Mouse (Mus musculus) left cerebral cortex, postnatal 36 days (tissue): ENCODE data around the gene Tgm1. TPM values are rescaled to one million over a fixed set of nuclear protein-coding genes. Genes with fewer than 3 reads are reported as not detected.

Source experiments
- DNase-seq, 2 experiments: peaks; one replicate each; pipeline ENCODE4 v3.0.0; 2021 to 2022; ENCODE audit warnings: low spot score in 2 of 2, mixed read lengths in 1 of 2
- intact Hi-C: fragments of 180-260 bp; cut with DNase I; formaldehyde crosslinking; loops from one replicate; pipeline ENCODE4 v1.15.1; 2025
- total RNA-seq, 2 experiments: library from RNA; stranded (reverse); gene quantifications; 2 replicates each; pipeline ENCODE4 v1.2.3; 2021

The Tgm1 gene
- total RNA-seq, 2 experiments from 2014 or later = not detected

GRCm38 (mm10) chr14:55697226-55697625 lies 16.5 kb downstream of the Tgm1 start:
- intact Hi-C loops = no loop called here
- DNase-seq = no peak

DNA sequence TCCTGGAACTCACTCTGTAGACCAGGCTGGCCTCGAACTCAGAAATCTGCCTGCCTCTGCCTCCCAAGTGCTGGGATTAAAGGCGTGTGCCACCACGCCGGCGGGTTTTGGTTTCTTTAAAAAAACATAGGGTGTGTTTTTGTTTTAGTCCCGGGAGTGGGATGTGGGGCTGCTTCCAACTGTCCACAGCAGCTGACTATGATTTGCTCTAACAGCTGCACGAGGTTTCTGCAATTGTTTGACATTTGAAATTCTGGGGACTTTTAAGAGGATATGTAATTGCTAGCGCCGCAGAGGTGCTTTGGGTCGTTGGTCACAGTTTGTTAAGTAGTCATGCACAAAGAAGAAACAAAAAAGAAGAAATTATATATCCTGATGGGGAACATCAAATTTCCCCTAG lies 24.3 kb downstream of the Tgm1 start:
- DNase-seq = no peak
- intact Hi-C loops = no loop called here

DNA sequence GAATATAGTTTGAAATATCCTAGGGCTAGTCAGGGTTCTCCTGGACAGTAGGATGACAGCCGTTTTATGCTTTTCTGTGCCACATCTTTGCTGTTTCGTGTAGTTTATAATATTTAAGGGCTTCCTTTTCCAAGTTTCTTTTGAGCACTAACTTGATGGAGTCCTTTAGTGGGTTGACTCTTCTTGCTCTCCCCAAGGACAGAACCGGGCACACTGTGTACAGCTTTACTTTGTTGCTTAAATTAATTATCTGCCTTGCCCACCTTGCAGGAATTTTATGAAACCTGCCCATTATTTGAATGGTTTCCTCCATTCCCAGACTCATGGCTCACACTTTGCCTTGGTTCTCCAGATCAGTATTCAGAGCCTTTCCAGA lies 31.6 kb downstream of the Tgm1 start:
- intact Hi-C loops = loop anchor here (1.0 to 2.0 kb wide), 2 partner anchors 41 to 63 kb away; partner anchors contain the start of genes Dhrs1, Nop9 and Rabggta
- DNase-seq = no peak

GRCm38 (mm10) chr14:55681160-55682117 lies 32.3 kb downstream of the Tgm1 start, which contains the start of gene Tinf2:
Gene Tinf2, minus strand, starts transcription at chr14:55681820.
- intact Hi-C loops = loop anchor here (1.0 to 2.0 kb wide), 2 partner anchors 41 to 64 kb away; partner anchors contain the start of genes Dhrs1, Nop9 and Rabggta
- DNase-seq = peak; percentile 94 to 95

DNA sequence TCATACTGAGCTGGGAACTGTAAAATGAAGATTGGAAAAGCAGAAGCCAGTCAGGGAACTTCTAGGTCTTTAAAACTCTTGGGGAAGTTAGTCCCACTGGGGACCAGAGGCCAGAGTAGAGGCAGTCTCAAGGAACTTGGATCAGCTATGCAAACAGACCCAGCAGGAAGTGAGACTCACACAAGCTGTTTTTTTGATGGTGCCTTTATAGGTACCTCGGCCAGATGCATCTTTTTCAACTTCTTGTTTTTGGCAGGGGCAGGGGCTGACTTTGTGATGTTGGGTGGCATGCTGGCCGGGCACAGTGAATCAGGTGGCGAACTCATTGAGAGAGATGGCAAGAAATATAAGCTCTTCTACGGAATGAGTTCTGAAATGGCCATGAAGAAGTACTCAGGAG lies 36.1 kb downstream of the Tgm1 start:
- no peak for DNase-seq
- intact Hi-C loops = no loop called here

GRCm38 (mm10) chr14:55672741-55673060 lies 41.0 kb downstream of the Tgm1 start:
- no peak for DNase-seq
- intact Hi-C loops = no loop called here

- intact Hi-C loops = no loop called here
These were observed 41.6 kb downstream of the Tgm1 start, which contains the start of the genes Gmpr2 and Nedd8 for GRCm38 (mm10) chr14:55671833-55672740. Gene Gmpr2, plus strand, starts transcription at chr14:55671941. Gene Nedd8, minus strand, starts transcription at chr14:55672124.

GRCm38 (mm10) chr14:55671486-55671832 lies 42.3 kb downstream of the Tgm1 start:
- no peak for DNase-seq
- intact Hi-C loops = no loop called here

More at GRCm38 (mm10) chr14:55671833-55672740, 41.6 kb downstream of the Tgm1 start, which contains the start of the genes Gmpr2 and Nedd8:
- DNase-seq = peak; percentile 94 to 96

GRCm38 (mm10) chr14:55660636-55661035 lies 53.1 kb downstream of the Tgm1 start:
- intact Hi-C loops = no loop called here
- DNase-seq = no peak

- DNase-seq = peak; percentile 84 to 86
- intact Hi-C loops = no loop called here
These were observed 53.7 kb downstream of the Tgm1 start, which contains the start of gene Mdp1 for GRCm38 (mm10) chr14:55659960-55660573. Gene Mdp1, minus strand, starts transcription at chr14:55660508.

GRCm38 (mm10) chr14:55658011-55658410 lies 55.7 kb downstream of the Tgm1 start:
- intact Hi-C loops = no loop called here
- no peak for DNase-seq

- no peak for DNase-seq
- intact Hi-C loops = no loop called here
These were observed 56.8 kb downstream of the Tgm1 start for GRCm38 (mm10) chr14:55656935-55657334.

- DNase-seq = no peak
These were observed 62.2 kb downstream of the Tgm1 start for GRCm38 (mm10) chr14:55651528-55651927.

More at GRCm38 (mm10) chr14:55651528-55651927, 62.2 kb downstream of the Tgm1 start:
- intact Hi-C loops = no loop called here

Other genes with a start within 250 kb of the Tgm1 start
- gene Dhrs4, start 235.2 kb downstream of the Tgm1 start, total RNA-seq = 10 to 100 TPM; 17.5 to 19.1 TPM
- gene Carmil3, start 223.3 kb downstream of the Tgm1 start, total RNA-seq = 10 to 100 TPM; 34.4 to 63.1 TPM
- gene Cpne6, start 203.5 kb downstream of the Tgm1 start, total RNA-seq = 100 to 1,000 TPM; 163 to 211 TPM
- under 1 TPM; 0.44 to 0.77 TPM for gene Nrl, start 188.9 kb downstream of the Tgm1 start, total RNA-seq
- gene Pck2, start 173.7 kb downstream of the Tgm1 start, total RNA-seq = 10 to 100 TPM; 24.8 to 28.9 TPM
- 10 to 100 TPM; 76.9 to 82.1 TPM for gene Dcaf11, start 153.9 kb downstream of the Tgm1 start, total RNA-seq
- gene A730061H03Rik, start 153.5 kb downstream of the Tgm1 start, total RNA-seq = 1 to 10 TPM in 1 of 2 experiments, not detected in 1; 1.0 TPM
- gene Fitm1, start 138.3 kb downstream of the Tgm1 start, total RNA-seq = not detected
- gene Psme1, start 135.8 kb downstream of the Tgm1 start, total RNA-seq = 10 to 100 TPM; 41.9 to 50.1 TPM
- 10 to 100 TPM; 49.0 to 52.7 TPM for gene Emc9, start 128.6 kb downstream of the Tgm1 start, total RNA-seq
- gene Psme2, start 122.8 kb downstream of the Tgm1 start, total RNA-seq = 10 to 100 TPM; 42.3 to 45.4 TPM
- gene Rnf31, start 122.2 kb downstream of the Tgm1 start, total RNA-seq = 10 to 100 TPM; 30.4 to 33.5 TPM
- 10 to 100 TPM in 1 of 2 experiments, 1 to 10 TPM in 1; 9.1 to 11.6 TPM for gene Irf9, start 110.4 kb downstream of the Tgm1 start, total RNA-seq
- gene Rec8, start 95.9 kb downstream of the Tgm1 start, total RNA-seq = 1 to 10 TPM; 1.6 to 4.4 TPM
- gene Ipo4, start 78.0 kb downstream of the Tgm1 start, total RNA-seq = 100 to 1,000 TPM; 112 to 122 TPM
- 1 to 10 TPM in 1 of 2 experiments, under 1 TPM in 1; 0.84 to 4.9 TPM for gene Gm49378, start 76.0 kb downstream of the Tgm1 start, total RNA-seq
- 10 to 100 TPM; 39.0 to 41.9 TPM for gene Tm9sf1, start 70.1 kb downstream of the Tgm1 start, total RNA-seq
- gene Tssk4, start 63.7 kb downstream of the Tgm1 start, total RNA-seq = 1 to 10 TPM in 1 of 2 experiments, under 1 TPM in 1; 0.49 to 1.6 TPM
- 10 to 100 TPM; 39.1 to 41.7 TPM for gene Mdp1, start 53.4 kb downstream of the Tgm1 start, total RNA-seq
- 10 to 100 TPM; 20.6 to 24.9 TPM for gene Gmpr2, start 42.0 kb downstream of the Tgm1 start, total RNA-seq
- 100 to 1,000 TPM; 310 to 333 TPM for gene Nedd8, start 41.8 kb downstream of the Tgm1 start, total RNA-seq
- gene Tinf2, start 32.1 kb downstream of the Tgm1 start, total RNA-seq = 10 to 100 TPM; 15.2 to 16.9 TPM
- gene Rabggta, start 8.3 kb upstream of the Tgm1 start, total RNA-seq = 10 to 100 TPM; 50.6 to 50.9 TPM
- gene Dhrs1, start 31.8 kb upstream of the Tgm1 start, total RNA-seq = 10 to 100 TPM; 78.5 to 83.9 TPM
- gene Nop9, start 31.8 kb upstream of the Tgm1 start, total RNA-seq = 10 to 100 TPM; 10.5 to 12.5 TPM
- 1 to 10 TPM; 2.5 to 3.0 TPM for gene Cideb, start 44.5 kb upstream of the Tgm1 start, total RNA-seq
- under 1 TPM; 0.20 to 0.67 TPM for gene Ltb4r2, start 47.5 kb upstream of the Tgm1 start, total RNA-seq
- under 1 TPM; 0.29 to 0.59 TPM for gene Ltb4r1, start 52.0 kb upstream of the Tgm1 start, total RNA-seq
- gene Adcy4, start 70.2 kb upstream of the Tgm1 start, total RNA-seq = 1 to 10 TPM; 3.8 to 8.0 TPM
- gene Ripk3, start 74.9 kb upstream of the Tgm1 start, total RNA-seq = under 1 TPM in 1 of 2 experiments, not detected in 1; 0.89 TPM
- gene Nfatc4, start 109.2 kb upstream of the Tgm1 start, total RNA-seq = 1 to 10 TPM; 1.8 TPM
- 1 to 10 TPM; 7.9 to 9.5 TPM for gene Nynrin, start 140.1 kb upstream of the Tgm1 start, total RNA-seq
- under 1 TPM; 0.29 to 0.49 TPM for gene Cbln3, start 170.5 kb upstream of the Tgm1 start, total RNA-seq
- gene Khnyn, start 171.0 kb upstream of the Tgm1 start, total RNA-seq = 10 to 100 TPM; 11.4 to 12.7 TPM
- gene Sdr39u1, start 186.4 kb upstream of the Tgm1 start, total RNA-seq = 100 to 1,000 TPM in 1 of 2 experiments, 10 to 100 TPM in 1; 89.7 to 104 TPM
- gene Cma1, start 230.7 kb upstream of the Tgm1 start, total RNA-seq = not detected
- gene Cma2, start 237.1 kb upstream of the Tgm1 start, total RNA-seq = not detected